Mouse (Mus musculus) neural tube, embryonic 12.5 days (tissue): ENCODE measurements at regions not wholly inside any gene's neighbourhood (a gene's known extent, or its start where the extent isn't known, plus 50 kb on each side); places are given as distances from the start of the nearest gene placed in this dataset.

Source experiments
- ATAC-seq: fragments of 200-750 bp; cut with Nextera tagmentation; 2 replicates; pipeline ENCODE4 v1.8.0; 2017; ENCODE audit warnings: low read depth, mild to moderate bottlenecking, moderate TSS enrichment, moderate library complexity; ENCODE audit not compliant: low FRiP score
- H3K27ac ChIP-seq: fragments of 300-500 bp; sonication (generic); 2 replicates; pipeline ENCODE4 v1.5.1; 2016
- H3K27me3 ChIP-seq: fragments of 300-500 bp; sonication (generic); replicated peaks from 2 replicates; pipeline ENCODE4 v1.6.1; 2016; ENCODE audit warnings: mild to moderate bottlenecking
- H3K36me3 ChIP-seq: fragments of 300-500 bp; sonication (generic); 2 replicates; pipeline ENCODE4 v1.6.1; 2016; ENCODE audit warnings: mild to moderate bottlenecking
- H3K4me1 ChIP-seq: fragments of 300-500 bp; sonication (generic); 2 replicates; pipeline ENCODE4 v1.6.1; 2016
- H3K4me2 ChIP-seq: fragments of 300-500 bp; sonication (generic); replicated peaks from 2 replicates; pipeline ENCODE4 v1.6.1; 2016; ENCODE audit warnings: mild to moderate bottlenecking
- H3K4me3 ChIP-seq: fragments of 300-500 bp; sonication (generic); 2 replicates; pipeline ENCODE4 v1.5.1; 2016
- H3K9ac ChIP-seq: fragments of 300-500 bp; sonication (generic); 2 replicates; pipeline ENCODE4 v1.6.1; 2016; ENCODE audit warnings: mild to moderate bottlenecking
- H3K9me3 ChIP-seq: fragments of 300-500 bp; sonication (generic); 2 replicates; pipeline ENCODE4 v1.6.1; 2016; ENCODE audit warnings: mild to moderate bottlenecking
- WGBS: fragments of 180-500 bp; shearing (Covaris S2); methylation state at CpG from one replicate; pipeline ENCODE4 v1.1.7; 2016; 5-methylcytosine and 5-hydroxymethylcytosine counted together

- Histone ChIP-seq H3K4me3 (no peak overlapping the region), H3K4me1 (no peaks in the 10 kb centered on the region), H3K9ac (no peak overlapping the region), H3K27ac (no peak overlapping the region), H3K4me2 (no peak overlapping the region), H3K27me3 (no peaks in the 10 kb centered on the region), H3K9me3 (no peaks in the 10 kb centered on the region), H3K36me3 (no peaks in the 10 kb centered on the region)
- 88% methylated on average over 8 of the region's 8 CpGs for WGBS
- ATAC-seq = no peak
Measured at GRCm38 (mm10) chr8:35020480-35020879, 745.1 kb upstream of the Gm19410 start.

- 78% methylated on average over 6 of the region's 6 CpGs for WGBS
- Histone ChIP-seq H3K36me3 (no peaks in the 10 kb centered on the region), H3K27ac (no peak overlapping the region), H3K4me2 (no peak overlapping the region), H3K4me1 (no peaks in the 10 kb centered on the region), H3K27me3 (no peaks in the 10 kb centered on the region), H3K9ac (no peak overlapping the region), H3K9me3 (no peaks in the 10 kb centered on the region), H3K4me3 (no peak overlapping the region)
- no peak for ATAC-seq
Measured at GRCm38 (mm10) chr8:35022649-35023048, 742.9 kb upstream of the Gm19410 start.

GRCm38 (mm10) chr8:35047798-35048197 is 717.8 kb upstream of the Gm19410 start:
- H3K4me1 ChIP-seq = peaks cover 6% of the 10 kb centered on the region; the same call in 1 of the 2 replicates
- ATAC-seq = peak; percentile 77
- H3K36me3 ChIP-seq = no peaks in the 10 kb centered on the region
- no peak overlapping the region for H3K4me2 ChIP-seq
- no peaks in the 10 kb centered on the region for H3K9me3 ChIP-seq
- WGBS = 15% methylated on average over 3 of the region's 3 CpGs
- H3K27ac ChIP-seq = no peak overlapping the region
- no peaks in the 10 kb centered on the region for H3K27me3 ChIP-seq
- no peak overlapping the region for H3K9ac ChIP-seq
- no peak overlapping the region for H3K4me3 ChIP-seq

DNA sequence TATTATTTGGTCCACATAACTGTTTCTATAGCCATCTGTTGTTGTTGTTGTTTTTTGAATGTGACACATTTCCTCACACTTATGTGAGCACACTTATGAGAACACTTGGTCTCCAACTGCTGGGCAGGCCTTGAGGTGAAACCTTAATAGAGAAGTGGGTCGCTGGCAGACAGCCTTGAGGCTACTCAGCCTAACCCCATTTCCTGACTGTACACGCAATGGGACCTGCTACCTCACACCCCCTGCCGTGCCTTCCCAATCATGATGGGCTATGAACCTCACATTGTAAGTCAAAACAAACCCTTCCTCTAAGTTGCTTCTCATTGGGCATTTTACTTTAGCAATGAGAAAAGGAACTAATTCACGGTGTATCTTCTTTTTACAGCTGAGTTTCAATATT is 712.1 kb upstream of the Gm19410 start:
- Histone ChIP-seq H3K27ac (no peak overlapping the region), H3K4me1 (no peaks in the 10 kb centered on the region), H3K9me3 (no peaks in the 10 kb centered on the region), H3K36me3 (no peaks in the 10 kb centered on the region), H3K4me2 (no peak overlapping the region), H3K27me3 (no peaks in the 10 kb centered on the region), H3K4me3 (no peak overlapping the region), H3K9ac (no peak overlapping the region)
- ATAC-seq = no peak
- WGBS = 92% methylated on average over 4 of the region's 4 CpGs

- no peaks in the 10 kb centered on the region for H3K36me3 ChIP-seq
- H3K27me3 ChIP-seq = no peaks in the 10 kb centered on the region
- no peak for ATAC-seq
- no peaks in the 10 kb centered on the region for H3K4me1 ChIP-seq
- no peak overlapping the region for H3K4me3 ChIP-seq
- H3K9me3 ChIP-seq = no peaks in the 10 kb centered on the region
- H3K4me2 ChIP-seq = no peak overlapping the region
- 91% methylated on average over 5 of the region's 5 CpGs for WGBS
- no peak overlapping the region for H3K9ac ChIP-seq
- no peak overlapping the region for H3K27ac ChIP-seq
Measured at GRCm38 (mm10) chr8:35061048-35061447, 704.5 kb upstream of the Gm19410 start.

GRCm38 (mm10) chr8:35068228-35068627 is 697.4 kb upstream of the Gm19410 start:
- no peaks in the 10 kb centered on the region for H3K9me3 ChIP-seq
- H3K27me3 ChIP-seq = no peaks in the 10 kb centered on the region
- 89% methylated on average over 2 of the region's 2 CpGs for WGBS
- H3K4me3 ChIP-seq = no peak overlapping the region
- H3K4me1 ChIP-seq = no peaks in the 10 kb centered on the region
- H3K27ac ChIP-seq = no peak overlapping the region
- no peaks in the 10 kb centered on the region for H3K36me3 ChIP-seq
- H3K9ac ChIP-seq = no peak overlapping the region
- ATAC-seq = no peak
- no peak overlapping the region for H3K4me2 ChIP-seq

DNA sequence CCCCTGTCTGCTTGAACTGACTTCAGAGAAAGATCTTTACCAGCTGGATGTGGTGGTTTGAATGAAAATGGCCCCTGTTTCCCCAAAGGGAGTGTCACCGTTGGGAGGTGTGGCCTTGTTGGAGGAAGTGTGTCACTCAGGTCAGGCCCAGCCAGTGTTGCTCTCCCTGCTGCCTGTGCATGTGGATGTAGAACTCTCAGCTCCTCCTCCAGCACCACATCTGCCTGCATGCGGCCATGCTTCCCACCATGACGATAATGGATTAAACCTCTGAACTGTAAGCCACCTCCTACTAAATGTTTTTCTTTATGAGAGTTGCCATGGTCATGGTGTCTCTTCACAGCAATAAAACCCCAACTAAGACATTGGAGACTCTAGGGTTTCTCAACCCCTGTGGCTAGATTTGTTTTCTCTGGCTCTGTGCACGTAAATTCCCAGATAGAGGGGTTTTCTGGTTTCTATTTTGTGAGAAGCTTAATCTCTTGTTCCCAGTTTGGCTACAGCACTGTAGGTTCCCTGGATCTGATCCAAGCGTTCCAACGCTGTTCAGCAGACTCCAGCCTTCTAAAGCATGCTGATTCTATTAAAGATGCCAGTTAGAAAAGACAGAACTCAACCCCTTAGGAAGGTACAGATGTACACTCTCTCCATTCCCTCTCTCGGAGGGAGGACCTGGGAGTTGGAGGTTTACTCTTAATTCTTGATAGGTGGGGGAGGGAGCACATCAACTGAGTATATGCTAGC is 695.2 kb upstream of the Gm19410 start:
- no peak overlapping the region for H3K4me3 ChIP-seq
- H3K27me3 ChIP-seq = no peaks in the 10 kb centered on the region
- no peaks in the 10 kb centered on the region for H3K36me3 ChIP-seq
- no peak overlapping the region for H3K9ac ChIP-seq
- H3K27ac ChIP-seq = no peak overlapping the region
- WGBS = 69% methylated on average over 7 of the region's 7 CpGs
- H3K4me2 ChIP-seq = no peak overlapping the region
- no peaks in the 10 kb centered on the region for H3K4me1 ChIP-seq
- ATAC-seq = 0 out of 2 replicates have a peak, but pooled peaks have one; percentile 44
- H3K9me3 ChIP-seq = no peaks in the 10 kb centered on the region

- H3K4me3 ChIP-seq = no peak overlapping the region
- H3K9me3 ChIP-seq = no peaks in the 10 kb centered on the region
- H3K27me3 ChIP-seq = no peaks in the 10 kb centered on the region
- no peaks in the 10 kb centered on the region for H3K36me3 ChIP-seq
- H3K4me1 ChIP-seq = no peaks in the 10 kb centered on the region
- H3K9ac ChIP-seq = no peak overlapping the region
- no peak overlapping the region for H3K27ac ChIP-seq
- 79% methylated on average over 10 of the region's 10 CpGs for WGBS
- no peak for ATAC-seq
- H3K4me2 ChIP-seq = no peak overlapping the region
Measured at GRCm38 (mm10) chr8:35075971-35076370, 689.6 kb upstream of the Gm19410 start.

DNA sequence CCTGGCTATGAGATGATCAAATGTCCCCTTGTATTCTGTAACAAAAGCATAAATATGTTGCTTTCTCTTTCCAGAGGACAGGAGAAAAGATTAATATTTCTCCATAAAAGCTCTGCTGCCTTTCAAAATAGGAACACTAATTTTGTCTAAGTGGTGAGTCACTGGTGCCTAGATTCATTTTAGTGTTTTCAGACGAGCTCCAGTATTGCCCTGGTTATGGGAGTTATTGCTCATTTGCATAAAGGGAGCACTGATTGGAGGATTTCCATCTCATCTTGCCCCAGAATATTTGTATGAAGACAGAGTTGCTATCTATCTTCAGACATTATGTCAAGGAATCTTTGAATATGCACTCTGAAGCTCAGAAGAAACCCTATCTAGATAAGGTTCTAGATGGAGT is 682.4 kb upstream of the Gm19410 start:
- 52% methylated on average over 1 of the region's 1 CpGs for WGBS
- ATAC-seq = no peak
- H3K9me3 ChIP-seq = no peaks in the 10 kb centered on the region
- no peak overlapping the region for H3K27ac ChIP-seq
- H3K27me3 ChIP-seq = no peaks in the 10 kb centered on the region
- no peak overlapping the region for H3K4me2 ChIP-seq
- no peaks in the 10 kb centered on the region for H3K4me1 ChIP-seq
- H3K9ac ChIP-seq = no peak overlapping the region
- no peak overlapping the region for H3K4me3 ChIP-seq
- no peaks in the 10 kb centered on the region for H3K36me3 ChIP-seq

DNA sequence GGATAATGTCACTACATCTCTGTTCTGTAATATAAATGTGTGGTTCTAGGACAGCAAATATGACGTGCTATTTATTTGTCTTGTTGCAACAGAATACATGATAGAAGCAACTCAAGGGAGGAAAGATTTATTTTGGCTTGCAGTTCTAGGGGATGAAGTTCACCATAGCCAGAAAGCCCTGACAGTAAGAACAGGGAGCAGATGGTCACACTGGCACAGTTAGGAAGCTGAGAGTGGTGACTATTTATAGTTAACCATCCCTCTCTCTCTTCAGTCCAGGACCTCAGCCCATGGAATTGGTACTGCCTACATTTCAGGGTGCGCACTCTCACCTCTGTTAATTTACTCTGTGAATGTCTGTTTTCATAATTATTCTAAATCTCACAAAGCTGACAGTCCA is 678.5 kb upstream of the Gm19410 start:
- Histone ChIP-seq H3K4me3 (no peak overlapping the region), H3K36me3 (no peaks in the 10 kb centered on the region), H3K9me3 (no peaks in the 10 kb centered on the region), H3K9ac (no peak overlapping the region), H3K27me3 (no peaks in the 10 kb centered on the region), H3K4me1 (no peaks in the 10 kb centered on the region), H3K4me2 (no peak overlapping the region), H3K27ac (no peak overlapping the region)
- no peak for ATAC-seq
- WGBS = 91% methylated on average over 2 of the region's 2 CpGs

GRCm38 (mm10) chr8:35088380-35089244 is 677.0 kb upstream of the Gm19410 start:
- Histone ChIP-seq H3K4me2 (no peak overlapping the region), H3K27ac (no peak overlapping the region), H3K9me3 (no peaks in the 10 kb centered on the region), H3K36me3 (no peaks in the 10 kb centered on the region), H3K4me3 (no peak overlapping the region), H3K27me3 (no peaks in the 10 kb centered on the region), H3K4me1 (no peaks in the 10 kb centered on the region), H3K9ac (no peak overlapping the region)
- ATAC-seq = no peak
- 67% methylated on average over 18 of the region's 18 CpGs for WGBS

- no peaks in the 10 kb centered on the region for H3K9me3 ChIP-seq
- H3K4me2 ChIP-seq = no peak overlapping the region
- H3K36me3 ChIP-seq = no peaks in the 10 kb centered on the region
- no peak for ATAC-seq
- H3K9ac ChIP-seq = no peak overlapping the region
- WGBS = 95% methylated on average over 8 of the region's 8 CpGs
- no peak overlapping the region for H3K4me3 ChIP-seq
- no peaks in the 10 kb centered on the region for H3K27me3 ChIP-seq
- H3K4me1 ChIP-seq = no peaks in the 10 kb centered on the region
- H3K27ac ChIP-seq = no peak overlapping the region
Measured at GRCm38 (mm10) chr8:35089519-35089918, 676.1 kb upstream of the Gm19410 start.
